Mouse (Mus musculus): Measurements from ENCODE around the gene Lmtk3. TPM values are rescaled to one million over a fixed set of nuclear protein-coding genes. Genes with fewer than 3 reads are reported as not detected.
A peak's percentile ranks its signal among the peaks of the same experiment; 100 is the strongest.

Gene Lmtk3
- polyA plus RNA-seq, 1 experiment from 2014 or later = 19.6 TPM

DNA sequence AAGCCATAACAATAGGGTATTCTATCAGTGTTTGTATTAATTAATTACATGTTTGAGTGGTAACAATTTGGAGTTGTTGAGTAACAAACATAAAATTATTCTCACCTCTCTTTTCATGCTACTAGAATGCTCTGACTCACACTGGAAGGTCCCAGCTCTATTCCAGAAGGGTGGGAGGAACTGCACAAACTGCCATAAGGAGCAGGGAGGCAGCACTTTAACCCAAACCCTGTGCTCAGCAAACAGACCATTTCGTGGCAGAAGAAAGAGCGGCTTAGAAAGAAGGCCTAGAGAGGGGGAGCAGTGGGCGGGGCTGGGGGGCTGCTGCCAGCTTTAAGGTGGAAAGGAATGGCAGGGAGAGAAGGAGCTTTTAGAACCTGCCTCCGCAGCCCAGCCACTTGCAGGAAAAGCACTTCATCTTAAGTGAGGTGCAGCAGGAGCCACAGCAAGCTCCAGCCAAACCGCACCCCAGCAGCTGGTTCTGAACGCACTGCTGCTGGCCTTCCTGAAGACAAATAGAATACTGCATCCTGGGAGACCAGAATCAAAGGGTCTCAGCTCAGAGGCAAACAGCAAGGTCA is 65.0 kb downstream of the Lmtk3 start:
- ATAC-seq = no peak
- WGBS = 11% methylated on average over 6 of the region's 6 CpGs

DNA sequence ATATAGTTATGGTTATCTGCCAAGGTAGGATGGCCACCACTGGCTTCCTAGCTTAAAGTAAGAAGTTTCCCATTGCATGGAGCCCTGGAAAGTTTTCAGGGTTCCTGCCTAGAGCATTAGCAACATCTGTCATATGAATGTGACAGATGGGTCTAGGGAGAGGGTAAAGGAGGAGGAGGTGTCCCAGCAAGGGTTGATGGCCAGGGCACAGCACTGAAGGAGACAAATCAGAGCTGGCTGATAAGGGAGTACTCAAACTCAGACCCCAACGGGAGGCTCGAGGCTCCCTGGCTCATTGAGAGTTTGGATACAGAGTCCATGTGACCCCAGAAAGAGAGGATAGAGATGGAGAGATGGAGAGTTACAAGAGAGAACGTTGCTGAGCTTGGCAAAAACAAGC is 67.1 kb downstream of the Lmtk3 start:
- H3K9me3 ChIP-seq (replicated peaks; ENCODE audit: control insufficient read depth, low read length, poor library complexity, severe bottlenecking) = no peaks in the 10 kb centered on the region
- ATAC-seq = no peak

More for the DNA sequence above, 65.0 kb downstream of the Lmtk3 start:
- Histone ChIP-seq H3K4me2 (ENCODE audit: low read length) (no peak overlapping the region), H3K4me1 (ENCODE audit: control insufficient read depth, insufficient read depth, low read length) (no peaks in the 10 kb centered on the region), H3K27me3 (ENCODE audit: control insufficient read depth, insufficient read depth, low read depth, low read length) (no peaks in the 10 kb centered on the region), H3K4me3 (ENCODE audit: low read depth, low read length) (no peak overlapping the region), H3K36me3 (ENCODE audit: control insufficient read depth, insufficient read depth, low read length) (0 out of 2 replicates have a peak, but pooled peaks cover 3% of the 10 kb centered on the region), H3K9ac (ENCODE audit: low read depth, low read length) (0 out of 2 replicates have a peak overlapping the region, but pooled peaks have one; percentile 31), H3K9me3 (replicated peaks; ENCODE audit: control insufficient read depth, low read length, poor library complexity, severe bottlenecking) (no peaks in the 10 kb centered on the region), H3K27ac (ENCODE audit: low read length) (no peak overlapping the region)

DNA sequence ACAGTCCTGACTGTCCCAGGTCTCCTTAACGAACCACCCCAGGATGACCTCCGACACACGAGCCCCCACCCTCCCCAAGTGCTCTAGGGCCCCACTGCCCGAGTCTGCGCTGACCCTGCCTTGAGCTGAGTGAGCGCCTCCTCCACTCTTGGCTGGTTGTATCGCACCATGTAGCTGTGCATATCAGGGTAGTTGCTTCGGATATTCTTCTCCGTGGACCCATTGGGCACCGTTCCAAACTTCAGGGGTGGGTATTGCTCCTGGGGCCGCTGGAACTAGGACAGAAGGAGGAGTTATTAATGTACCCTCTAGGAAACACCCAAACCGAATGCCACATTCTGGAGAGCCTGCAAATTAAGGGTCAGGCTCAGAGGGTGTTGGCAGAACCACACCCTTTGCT is 69.6 kb downstream of the Lmtk3 start:
- Histone ChIP-seq H3K27ac (ENCODE audit: low read length) (no peak overlapping the region), H3K27me3 (ENCODE audit: control insufficient read depth, insufficient read depth, low read depth, low read length) (peaks cover 5% of the 10 kb centered on the region), H3K9ac (ENCODE audit: low read depth, low read length) (no peak overlapping the region), H3K4me3 (ENCODE audit: low read depth, low read length) (no peak overlapping the region), H3K36me3 (ENCODE audit: control insufficient read depth, insufficient read depth, low read length) (no peaks in the 10 kb centered on the region), H3K4me2 (ENCODE audit: low read length) (no peak overlapping the region), H3K4me1 (ENCODE audit: control insufficient read depth, insufficient read depth, low read length) (0 out of 2 replicates have a peak, but pooled peaks cover 3% of the 10 kb centered on the region), H3K9me3 (replicated peaks; ENCODE audit: control insufficient read depth, low read length, poor library complexity, severe bottlenecking) (no peaks in the 10 kb centered on the region)
- no peak for ATAC-seq
- WGBS = 84% methylated on average over 12 of the region's 12 CpGs

More for the DNA sequence above, 67.1 kb downstream of the Lmtk3 start:
- H3K4me3 ChIP-seq (ENCODE audit: low read depth, low read length) = no peak overlapping the region
- no peak overlapping the region for H3K4me2 ChIP-seq (ENCODE audit: low read length)
- no peaks in the 10 kb centered on the region for H3K4me1 ChIP-seq (ENCODE audit: control insufficient read depth, insufficient read depth, low read length)
- no peaks in the 10 kb centered on the region for H3K27me3 ChIP-seq (ENCODE audit: control insufficient read depth, insufficient read depth, low read depth, low read length)
- WGBS = 84% methylated on average over 3 of the region's 3 CpGs
- H3K27ac ChIP-seq (ENCODE audit: low read length) = no peak overlapping the region
- no peaks in the 10 kb centered on the region for H3K36me3 ChIP-seq (ENCODE audit: control insufficient read depth, insufficient read depth, low read length)
- no peak overlapping the region for H3K9ac ChIP-seq (ENCODE audit: low read depth, low read length)

Other genes starting within 250 kb of the Lmtk3 start
- gene Hsd17b14, start 228.8 kb upstream of the Lmtk3 start, polyA plus RNA-seq (2015; fragmentation: Nextera tagmentation; extraction: Ambion mirVana) = 0.21 TPM in 1 of 2 replicates, not detected in the other
- gene Bcat2, start 213.6 kb upstream of the Lmtk3 start, polyA plus RNA-seq (2015; fragmentation: Nextera tagmentation; extraction: Ambion mirVana) = 23.6 and 25.0 TPM in 2 replicates
- not detected in 2 replicates for gene Fgf21, start 168.2 kb upstream of the Lmtk3 start, polyA plus RNA-seq (2015; fragmentation: Nextera tagmentation; extraction: Ambion mirVana)
- not detected in 2 replicates for gene Fut1, start 166.4 kb upstream of the Lmtk3 start, polyA plus RNA-seq (2015; fragmentation: Nextera tagmentation; extraction: Ambion mirVana)
- gene Izumo1, start 161.9 kb upstream of the Lmtk3 start, polyA plus RNA-seq (2015; fragmentation: Nextera tagmentation; extraction: Ambion mirVana) = not detected in 2 replicates
- 17.2 and 18.5 TPM in 2 replicates for gene Rasip1, start 156.2 kb upstream of the Lmtk3 start, polyA plus RNA-seq (2015; fragmentation: Nextera tagmentation; extraction: Ambion mirVana)
- 3.4 and 4.6 TPM in 2 replicates for gene Mamstr, start 143.8 kb upstream of the Lmtk3 start, polyA plus RNA-seq (2015; fragmentation: Nextera tagmentation; extraction: Ambion mirVana)
- 0.16 TPM in 2 replicates for gene Fut2, start 117.3 kb upstream of the Lmtk3 start, polyA plus RNA-seq (2015; fragmentation: Nextera tagmentation; extraction: Ambion mirVana)
- gene Ntn5, start 99.7 kb upstream of the Lmtk3 start, polyA plus RNA-seq (2015; fragmentation: Nextera tagmentation; extraction: Ambion mirVana) = 0.23 and 0.71 TPM in 2 replicates
- gene Sec1, start 89.3 kb upstream of the Lmtk3 start, polyA plus RNA-seq (2015; fragmentation: Nextera tagmentation; extraction: Ambion mirVana) = 0.24 and 0.28 TPM in 2 replicates
- gene Car11, start 83.9 kb upstream of the Lmtk3 start, polyA plus RNA-seq (2015; fragmentation: Nextera tagmentation; extraction: Ambion mirVana) = 71.6 and 89.9 TPM in 2 replicates
- gene Dbp, start 78.7 kb upstream of the Lmtk3 start, polyA plus RNA-seq (2015; fragmentation: Nextera tagmentation; extraction: Ambion mirVana) = 2.3 and 3.4 TPM in 2 replicates
- gene Rpl18, start 68.3 kb upstream of the Lmtk3 start, polyA plus RNA-seq (2015; fragmentation: Nextera tagmentation; extraction: Ambion mirVana) = 475 and 495 TPM in 2 replicates
- 21.9 and 23.0 TPM in 2 replicates for gene Sphk2, start 65.7 kb upstream of the Lmtk3 start, polyA plus RNA-seq (2015; fragmentation: Nextera tagmentation; extraction: Ambion mirVana)
- 0.48 and 0.62 TPM in 2 replicates for gene Fam83e, start 62.5 kb upstream of the Lmtk3 start, polyA plus RNA-seq (2015; fragmentation: Nextera tagmentation; extraction: Ambion mirVana)
- gene Spaca4, start 57.9 kb upstream of the Lmtk3 start, polyA plus RNA-seq (2015; fragmentation: Nextera tagmentation; extraction: Ambion mirVana) = not detected in 2 replicates
- 6.1 and 6.4 TPM in 2 replicates for gene Sult2b1, start 931 bp downstream of the Lmtk3 start, polyA plus RNA-seq (2015; fragmentation: Nextera tagmentation; extraction: Ambion mirVana)
- 275 and 307 TPM in 2 replicates for gene Cyth2, start 30.8 kb downstream of the Lmtk3 start, polyA plus RNA-seq (2015; fragmentation: Nextera tagmentation; extraction: Ambion mirVana)
- 1.2 and 1.3 TPM in 2 replicates for gene Kcnj14, start 41.0 kb downstream of the Lmtk3 start, polyA plus RNA-seq (2015; fragmentation: Nextera tagmentation; extraction: Ambion mirVana)
- gene Grwd1, start 47.2 kb downstream of the Lmtk3 start, polyA plus RNA-seq (2015; fragmentation: Nextera tagmentation; extraction: Ambion mirVana) = 38.4 and 45.8 TPM in 2 replicates
- gene Kdelr1, start 89.0 kb downstream of the Lmtk3 start, polyA plus RNA-seq (2015; fragmentation: Nextera tagmentation; extraction: Ambion mirVana) = 52.2 and 55.0 TPM in 2 replicates
- gene Grin2d, start 94.6 kb downstream of the Lmtk3 start, polyA plus RNA-seq (2015; fragmentation: Nextera tagmentation; extraction: Ambion mirVana) = 3.4 and 4.8 TPM in 2 replicates
- gene Syngr4, start 113.0 kb downstream of the Lmtk3 start, polyA plus RNA-seq (2015; fragmentation: Nextera tagmentation; extraction: Ambion mirVana) = not detected in 2 replicates
- gene Tmem143, start 113.2 kb downstream of the Lmtk3 start, polyA plus RNA-seq (2015; fragmentation: Nextera tagmentation; extraction: Ambion mirVana) = 6.3 and 6.9 TPM in 2 replicates
- gene Emp3, start 137.7 kb downstream of the Lmtk3 start, polyA plus RNA-seq (2015; fragmentation: Nextera tagmentation; extraction: Ambion mirVana) = 18.3 and 19.9 TPM in 2 replicates
- 6.4 and 7.9 TPM in 2 replicates for gene Ccdc114, start 140.3 kb downstream of the Lmtk3 start, polyA plus RNA-seq (2015; fragmentation: Nextera tagmentation; extraction: Ambion mirVana)
- 0.27 and 0.45 TPM in 2 replicates for gene Abcc6, start 246.6 kb downstream of the Lmtk3 start, polyA plus RNA-seq (2015; fragmentation: Nextera tagmentation; extraction: Ambion mirVana)
- 45.0 and 47.0 TPM in 2 replicates for gene Nomo1, start 250.0 kb downstream of the Lmtk3 start, polyA plus RNA-seq (2015; fragmentation: Nextera tagmentation; extraction: Ambion mirVana)

Data from midbrain, embryonic 16.5 days (tissue).